Mouse (Mus musculus) cerebellum, adult 11 months (tissue): ENCODE data around the gene Bmpr1a.
A peak's percentile ranks its signal among the peaks of the same experiment; 100 is the strongest.

Experiments used
- DNase-seq: peaks from one replicate; pipeline ENCODE4 v3.0.0; 2022

The Bmpr1a gene

GRCm38 (mm10) chr14:34504377-34504776, 1.2 kb upstream of the Bmpr1a start:
- DNase-seq, result no peak

- DNase-seq, result no peak
Observed at GRCm38 (mm10) chr14:34503759-34504158, 618 bp upstream of the Bmpr1a start.

GRCm38 (mm10) chr14:34502475-34503324, 441 bp downstream of the Bmpr1a start:
- peak; percentile 89 for DNase-seq

GRCm38 (mm10) chr14:34501804-34502474, 1.2 kb downstream of the Bmpr1a start:
- DNase-seq, result peak; percentile 61

GRCm38 (mm10) chr14:34501447-34501803, 1.7 kb downstream of the Bmpr1a start:
- DNase-seq, result no peak

- DNase-seq, result no peak
Observed at GRCm38 (mm10) chr14:34500309-34500708, 2.8 kb downstream of the Bmpr1a start.

GRCm38 (mm10) chr14:34499664-34500063, 3.5 kb downstream of the Bmpr1a start:
- DNase-seq, result no peak

- no peak for DNase-seq
Observed at GRCm38 (mm10) chr14:34497346-34497745, 5.8 kb downstream of the Bmpr1a start.

- no peak for DNase-seq
Observed at GRCm38 (mm10) chr14:34493682-34494081, 9.5 kb downstream of the Bmpr1a start.

- no peak for DNase-seq
Observed at GRCm38 (mm10) chr14:34492688-34493087, 10.5 kb downstream of the Bmpr1a start.

- DNase-seq, result no peak
Observed at GRCm38 (mm10) chr14:34490965-34491364, 12.2 kb downstream of the Bmpr1a start.

GRCm38 (mm10) chr14:34489928-34490327, 13.2 kb downstream of the Bmpr1a start:
- no peak for DNase-seq

GRCm38 (mm10) chr14:34486169-34486568, 17.0 kb downstream of the Bmpr1a start:
- no peak for DNase-seq

GRCm38 (mm10) chr14:34483469-34484341, 19.4 kb downstream of the Bmpr1a start:
- no peak for DNase-seq

- no peak for DNase-seq
Observed at GRCm38 (mm10) chr14:34471591-34471990, 31.6 kb downstream of the Bmpr1a start.

GRCm38 (mm10) chr14:34466291-34466690, 36.9 kb downstream of the Bmpr1a start:
- no peak for DNase-seq

- DNase-seq, result no peak
Observed at GRCm38 (mm10) chr14:34459386-34459785, 43.8 kb downstream of the Bmpr1a start.

GRCm38 (mm10) chr14:34458880-34459279, 44.3 kb downstream of the Bmpr1a start:
- peak; percentile 45 for DNase-seq

- no peak for DNase-seq
Observed at GRCm38 (mm10) chr14:34454282-34454681, 48.9 kb downstream of the Bmpr1a start.

GRCm38 (mm10) chr14:34453648-34454047, 49.5 kb downstream of the Bmpr1a start:
- no peak for DNase-seq

GRCm38 (mm10) chr14:34451872-34452271, 51.3 kb downstream of the Bmpr1a start:
- DNase-seq, result no peak

- DNase-seq, result no peak
Observed at GRCm38 (mm10) chr14:34450451-34450850, 52.7 kb downstream of the Bmpr1a start.

- no peak for DNase-seq
Observed at GRCm38 (mm10) chr14:34449807-34450206, 53.3 kb downstream of the Bmpr1a start.
